Mouse (Mus musculus): Measurements from ENCODE around the gene Adprhl2.

Adprhl2 gene

DNA sequence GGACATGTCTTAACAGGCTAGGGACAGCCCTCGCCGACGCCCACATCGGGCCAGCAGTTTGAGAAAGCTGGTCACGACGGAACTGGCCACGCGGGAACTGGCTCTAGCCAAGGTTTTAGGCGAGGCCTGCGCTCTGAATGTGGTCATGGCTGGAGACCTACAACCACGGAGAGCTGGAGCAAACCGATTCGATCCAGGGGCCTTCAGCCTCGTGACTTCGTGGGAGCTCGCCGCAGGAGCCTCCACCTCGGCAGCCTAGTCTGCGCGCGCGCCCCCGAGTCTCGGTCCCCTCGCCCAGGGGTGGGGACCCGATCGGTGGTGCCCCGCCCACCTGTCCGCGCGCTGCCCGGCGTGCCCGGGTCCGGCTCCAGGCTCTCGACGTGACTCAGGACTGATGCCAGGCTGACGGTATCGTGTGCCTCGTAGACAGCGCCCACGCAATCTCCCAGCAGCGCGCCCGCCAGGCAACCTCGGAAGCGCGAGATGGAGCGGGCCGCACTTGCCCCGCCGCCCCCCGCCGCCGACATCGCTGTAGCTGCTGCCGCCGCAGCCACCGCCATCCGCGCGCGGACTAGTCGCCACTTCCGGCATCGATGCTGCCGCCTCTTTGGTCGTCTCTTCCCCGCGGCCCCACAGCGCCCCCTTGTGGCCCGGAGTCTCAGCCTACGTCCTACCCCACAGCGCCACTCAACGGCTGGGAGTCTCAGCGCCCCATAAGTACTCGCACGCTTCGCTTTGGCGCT lies at the start of gene Adprhl2:
TSS of gene Adprhl2 (minus strand) at position 593 of the 743 bp plus-strand sequence.
- peak; percentile 100 for DNase-seq

DNA sequence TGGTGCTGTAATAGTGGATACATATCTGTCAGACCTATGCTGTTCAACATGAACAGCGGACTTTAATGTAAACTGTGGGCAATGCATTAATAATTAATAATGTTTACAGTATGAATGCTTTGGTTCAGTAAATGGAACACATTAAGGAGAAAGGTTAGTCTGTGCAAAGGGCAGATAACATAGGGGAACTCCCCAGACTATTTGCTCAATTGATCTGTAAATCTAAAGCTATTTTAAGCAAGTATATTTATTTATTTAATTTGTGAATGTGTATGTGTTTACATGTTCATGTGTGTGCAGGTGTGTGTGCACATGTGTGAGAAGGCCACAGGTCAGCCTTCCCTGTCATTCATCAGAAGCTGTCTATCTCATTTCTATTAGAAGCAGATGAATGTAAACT lies 38.6 kb upstream of the Adprhl2 start:
- DNase-seq = no peak

DNA sequence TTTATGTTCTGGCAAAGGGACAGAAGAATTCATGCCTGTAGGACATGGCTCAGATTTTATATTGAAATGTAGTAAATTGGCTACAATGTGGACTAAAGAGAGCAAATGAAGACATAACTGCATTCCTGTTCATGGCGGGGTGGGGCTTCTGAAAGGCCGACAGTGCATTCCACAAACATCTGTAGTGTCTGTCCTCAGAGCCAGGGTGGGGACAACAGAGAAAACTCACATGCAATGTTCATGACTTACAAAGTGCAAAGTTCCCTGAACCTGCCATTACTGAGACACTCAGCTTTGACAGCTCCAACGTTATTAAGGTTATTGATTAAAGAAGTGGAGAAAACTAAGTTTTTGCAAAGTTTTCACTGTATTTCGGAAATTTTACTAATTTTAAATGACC lies 21.9 kb upstream of the Adprhl2 start:
- no peak for DNase-seq

DNA sequence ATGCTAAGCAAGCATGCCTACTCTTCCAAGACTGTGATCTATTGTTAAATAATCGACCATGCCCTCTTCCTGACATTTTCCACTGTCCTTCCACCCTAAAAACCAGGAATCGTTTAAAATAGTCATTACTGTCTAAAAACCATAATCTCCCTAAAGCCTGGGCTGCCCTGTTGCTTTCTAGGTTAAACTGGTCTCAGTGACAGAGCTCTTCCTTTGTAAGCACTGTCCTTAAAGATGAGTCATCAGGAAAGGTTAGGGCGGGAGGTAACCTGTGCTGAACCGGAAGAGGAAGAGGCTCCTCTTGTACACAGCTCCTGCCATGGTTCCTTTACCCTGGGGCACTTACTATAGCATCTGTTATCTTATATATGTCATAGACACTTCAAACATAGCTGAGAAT lies 18.0 kb upstream of the Adprhl2 start:
- no peak for DNase-seq

DNA sequence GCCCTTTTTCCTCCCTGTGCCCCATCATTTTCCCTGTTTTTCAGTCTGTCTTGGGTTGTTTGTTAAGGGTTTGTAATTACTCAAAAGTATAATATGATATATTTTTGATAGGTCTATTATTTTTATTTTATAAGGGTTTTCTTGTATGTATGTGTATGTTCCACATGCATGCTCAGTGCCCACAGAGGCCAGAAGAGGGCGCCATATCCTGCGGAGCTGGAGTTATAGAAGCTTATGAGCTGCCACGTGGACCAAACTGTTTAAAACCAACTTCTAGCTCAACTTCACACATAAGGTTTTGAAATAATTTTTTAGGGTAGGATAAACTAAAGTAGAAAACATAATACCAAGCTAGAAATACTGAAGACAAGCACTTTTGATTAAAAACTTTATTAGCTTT lies 10.9 kb upstream of the Adprhl2 start:
- peak; percentile 56 to 61 for DNase-seq

DNA sequence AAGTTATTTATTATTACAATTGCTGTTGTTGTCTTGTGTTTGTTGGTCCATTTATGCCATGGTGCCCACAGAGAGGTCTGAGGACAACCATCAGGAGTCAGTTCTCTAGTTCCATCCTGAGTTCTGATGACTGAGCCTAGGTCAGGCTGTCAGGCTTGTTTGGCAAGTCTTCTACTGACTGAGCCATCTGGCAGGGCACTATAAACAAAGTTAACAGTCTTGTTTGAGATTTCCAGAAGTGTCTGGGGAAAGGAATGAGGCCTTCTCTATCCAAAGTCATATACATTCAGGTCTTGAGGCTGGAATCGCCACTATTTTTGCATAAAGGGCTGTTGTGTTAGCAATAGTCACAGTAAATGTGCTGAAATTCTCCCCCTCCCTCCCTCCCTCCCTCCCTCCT lies 10.2 kb upstream of the Adprhl2 start:
- DNase-seq = no peak

DNA sequence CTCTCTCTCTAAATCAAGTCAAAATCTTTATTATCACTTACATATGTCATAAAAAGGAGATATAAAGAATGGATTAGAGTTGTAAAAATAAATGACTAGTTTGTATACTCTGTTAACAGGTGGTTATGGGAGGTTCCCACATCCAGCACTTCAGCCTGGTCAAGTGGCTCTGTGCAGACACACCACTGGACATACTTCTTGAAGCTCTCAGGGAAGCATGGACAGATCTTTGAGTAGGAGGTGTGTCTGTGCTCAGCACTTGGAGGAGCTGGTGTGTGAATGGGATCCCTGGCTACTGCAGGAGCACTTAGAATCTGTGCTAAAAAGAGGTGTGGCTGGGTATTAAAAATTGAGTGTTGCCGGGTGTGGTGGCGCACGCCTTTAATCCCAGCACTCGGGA lies 8.8 kb upstream of the Adprhl2 start:
- DNase-seq = no peak

DNA sequence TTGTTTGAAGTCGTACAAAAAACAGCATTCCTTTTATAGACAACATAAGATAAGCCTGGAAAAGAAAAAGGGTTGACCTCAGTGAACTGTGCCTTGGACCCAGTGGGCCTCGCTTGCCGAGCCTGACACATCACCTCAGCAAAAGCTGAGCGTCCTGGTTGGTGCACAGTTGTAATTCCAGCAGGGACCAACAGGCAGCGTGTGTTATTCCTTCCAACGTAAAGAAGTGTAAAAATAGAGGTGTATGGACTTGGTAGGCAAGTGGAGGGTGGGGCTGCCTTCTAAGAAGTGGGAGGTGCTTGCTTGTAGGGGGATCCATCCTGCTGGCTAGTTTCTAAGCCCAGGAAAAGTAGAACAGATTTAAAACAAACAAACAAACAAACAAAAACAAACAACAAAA lies 4.5 kb upstream of the Adprhl2 start:
- DNase-seq = no peak

DNA sequence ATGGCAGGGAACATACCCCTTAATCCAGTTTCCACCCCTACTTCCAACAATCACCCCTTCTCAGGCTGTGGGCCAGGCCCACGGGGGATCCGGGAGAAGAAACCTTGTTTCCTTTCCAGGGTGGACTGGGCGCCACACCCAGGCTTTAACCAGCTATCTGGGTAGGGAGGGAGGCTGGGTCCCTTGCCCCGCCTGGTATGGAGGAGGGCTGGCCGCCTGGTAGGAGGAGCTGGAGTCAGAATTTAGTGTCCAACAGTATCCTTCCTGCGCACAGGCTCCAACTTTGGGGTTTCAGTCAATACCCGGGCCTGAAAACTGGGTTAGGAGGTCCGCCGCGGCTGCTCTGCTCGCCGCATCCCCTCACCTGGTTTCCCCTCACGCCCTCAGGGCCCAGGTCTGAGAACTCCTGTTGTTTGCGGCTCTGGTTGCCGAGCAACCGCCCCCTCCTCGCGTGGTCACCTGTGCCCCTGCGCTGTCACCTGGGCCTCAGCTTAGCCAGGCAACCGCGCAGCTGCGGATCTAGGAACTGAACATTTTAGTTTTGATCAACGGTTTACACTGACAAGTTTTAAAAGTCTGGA lies 3.9 kb upstream of the Adprhl2 start, which contains the start of gene Tekt2:
TSS of gene Tekt2 (minus strand) at position 408 of the 581 bp plus-strand sequence.
- peak in 1 of 2 experiments; percentile 58 for DNase-seq

DNA sequence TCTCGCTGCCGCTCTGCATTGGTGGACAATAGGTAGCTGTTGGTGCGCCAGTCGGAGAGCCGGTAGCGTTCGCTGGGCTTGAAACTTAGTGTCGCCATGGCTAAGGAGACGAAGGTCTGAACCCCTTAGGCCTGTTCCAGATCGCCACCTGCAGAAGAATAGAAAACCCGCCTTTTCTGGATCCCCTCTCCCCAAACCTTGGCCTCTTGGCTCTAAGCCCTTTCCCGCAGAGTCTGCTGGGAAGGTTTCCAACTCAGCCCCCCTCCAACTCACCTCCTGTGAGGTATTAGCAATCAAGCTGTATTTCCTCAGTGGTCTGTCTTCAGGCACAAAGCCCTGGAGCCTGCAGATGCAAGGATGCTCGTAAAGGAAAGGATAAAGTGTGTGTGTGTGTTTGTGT lies 3.4 kb upstream of the Adprhl2 start:
- no peak for DNase-seq

DNA sequence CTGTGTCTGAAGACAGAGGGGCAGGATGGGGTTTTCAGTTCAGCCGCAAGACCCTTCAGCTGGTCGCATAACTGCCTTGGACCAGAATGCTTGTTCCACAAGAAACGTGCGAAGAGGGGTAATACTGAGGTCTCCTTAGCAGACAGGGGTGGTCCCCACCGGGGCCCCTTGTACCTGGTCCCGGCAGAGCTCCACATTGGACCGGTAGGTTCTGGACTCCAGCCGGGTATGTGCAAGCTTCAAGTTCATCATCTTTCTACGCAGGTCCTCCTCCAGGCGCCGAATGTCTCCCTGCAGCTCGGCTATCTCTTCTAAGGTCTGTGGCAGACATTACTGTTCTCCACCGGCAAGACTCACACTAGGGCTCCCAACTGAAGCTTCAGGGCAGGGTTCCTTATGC lies 1.1 kb upstream of the Adprhl2 start:
- DNase-seq = no peak

DNA sequence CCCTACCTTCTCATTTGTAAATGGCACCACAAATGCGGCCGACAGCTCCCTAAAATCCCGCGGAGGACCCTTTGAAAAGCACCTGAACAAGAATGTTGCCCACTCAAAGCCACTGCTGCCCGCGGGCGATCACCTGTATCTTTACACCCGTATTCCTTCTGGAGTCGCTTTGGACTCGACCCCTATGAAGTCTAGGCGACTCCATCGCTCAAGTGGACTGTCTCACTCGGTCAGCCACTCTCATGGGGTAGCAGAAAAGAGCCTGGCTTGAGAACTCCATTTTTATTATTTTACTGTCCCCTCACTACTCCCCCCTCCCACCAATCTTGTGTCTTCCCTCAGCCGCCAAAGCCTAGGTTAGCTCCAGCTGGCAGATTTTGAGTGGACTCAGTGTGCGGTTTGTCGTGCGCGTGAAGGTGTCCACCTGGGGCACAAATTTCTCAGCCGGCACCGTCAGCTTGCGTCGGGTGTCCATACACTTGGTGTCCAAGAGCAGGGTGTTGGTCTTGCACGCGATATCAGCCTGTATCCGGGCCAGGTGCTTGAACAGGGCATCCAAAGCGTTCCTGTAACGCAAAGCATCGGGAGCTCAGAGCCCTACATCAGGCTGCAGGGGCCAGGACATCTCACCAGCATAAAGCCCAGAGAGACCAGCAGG lies 480 bp upstream of the Adprhl2 start:
- no peak for DNase-seq

DNA sequence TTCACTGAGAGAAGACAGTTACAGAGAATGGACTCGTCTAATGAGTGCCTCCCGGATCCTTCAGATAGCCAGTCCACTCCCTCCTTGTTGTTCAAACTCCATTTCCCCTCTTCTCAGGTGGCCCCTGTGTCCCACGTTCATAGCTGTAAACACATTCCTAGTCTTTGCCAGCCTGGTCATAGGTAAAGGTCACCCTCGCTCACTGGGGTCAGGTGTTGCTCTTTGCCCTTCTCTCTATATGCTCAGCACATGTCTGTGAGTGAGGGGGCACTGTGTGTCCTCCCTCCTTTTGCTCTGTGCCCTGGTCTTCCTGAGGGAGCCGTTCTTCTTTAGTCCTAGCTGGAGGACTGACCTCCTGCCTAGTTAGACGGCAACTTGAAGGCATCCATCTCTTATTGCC lies 1.7 kb downstream of the Adprhl2 start:
- no peak for DNase-seq

DNA sequence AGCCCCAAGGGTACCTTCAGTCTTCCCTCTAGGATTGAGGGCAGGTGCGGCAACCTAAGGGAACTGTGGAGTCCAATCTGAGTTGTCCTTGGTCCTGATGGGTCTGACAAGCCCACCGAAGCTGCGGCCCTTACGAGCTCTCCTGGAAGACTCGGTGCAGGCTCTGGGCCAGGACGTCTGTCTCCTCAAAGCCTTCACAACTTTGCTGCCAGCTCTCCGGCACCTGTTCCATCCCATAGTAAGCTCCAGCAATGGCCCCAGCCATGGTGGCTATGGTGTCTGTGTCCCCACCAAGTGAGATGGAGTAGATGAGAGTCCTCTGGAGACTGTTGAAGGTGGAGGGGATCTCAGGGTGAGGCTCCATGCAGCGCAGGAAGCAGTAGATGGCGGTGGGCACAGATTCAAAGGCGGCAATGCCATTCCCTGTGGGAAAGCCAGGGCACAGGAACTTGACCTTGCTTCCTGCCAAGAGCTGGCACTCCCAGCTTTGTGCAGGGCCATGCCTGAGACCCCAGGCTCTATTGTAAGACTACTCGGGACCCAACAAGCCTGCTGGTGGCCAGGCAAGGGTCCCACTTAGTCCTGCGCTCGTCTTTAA lies 5.0 kb downstream of the Adprhl2 start:
- no peak for DNase-seq

DNA sequence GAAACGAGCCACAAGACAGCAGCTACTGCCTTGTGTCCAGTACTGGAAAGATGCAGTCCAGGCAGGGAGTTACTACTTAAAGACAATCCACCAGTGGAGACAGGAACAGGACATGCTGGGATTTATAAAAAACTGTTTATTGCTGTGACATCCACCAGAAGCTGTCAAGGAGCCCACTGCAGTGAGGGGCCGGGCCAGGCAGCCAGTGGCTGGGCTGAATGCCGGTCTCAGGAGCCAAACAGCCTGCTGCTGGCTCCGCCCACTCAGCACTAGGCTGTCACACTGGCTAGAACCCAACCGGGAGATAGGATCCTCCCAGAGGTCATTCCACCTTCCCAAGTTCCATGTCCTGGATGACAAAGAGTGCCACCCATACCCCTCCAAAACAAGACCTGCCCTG lies 5.6 kb downstream of the Adprhl2 start:
- DNase-seq = peak in 1 of 2 experiments; percentile 65

DNA sequence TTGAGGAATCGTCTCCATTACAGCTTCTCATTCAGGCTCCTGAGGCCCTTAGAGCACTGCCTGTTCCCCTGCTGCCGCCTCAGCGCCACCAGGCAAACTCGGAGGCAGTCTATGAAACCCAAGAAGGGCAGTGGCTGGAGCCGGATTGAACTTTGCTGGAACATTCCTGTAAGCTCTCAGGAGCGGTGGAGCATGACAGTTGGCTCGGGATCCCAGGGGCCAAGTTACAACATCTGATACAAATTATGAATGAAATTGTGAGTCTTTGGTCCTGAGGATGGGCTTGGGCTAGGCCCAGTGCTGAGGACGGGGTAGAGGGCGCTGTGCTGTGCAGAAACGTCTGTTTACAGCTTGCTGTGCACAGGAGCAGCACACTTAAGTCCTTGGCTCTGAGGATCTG lies 7.1 kb downstream of the Adprhl2 start:
- DNase-seq = peak; percentile 64 to 79

DNA sequence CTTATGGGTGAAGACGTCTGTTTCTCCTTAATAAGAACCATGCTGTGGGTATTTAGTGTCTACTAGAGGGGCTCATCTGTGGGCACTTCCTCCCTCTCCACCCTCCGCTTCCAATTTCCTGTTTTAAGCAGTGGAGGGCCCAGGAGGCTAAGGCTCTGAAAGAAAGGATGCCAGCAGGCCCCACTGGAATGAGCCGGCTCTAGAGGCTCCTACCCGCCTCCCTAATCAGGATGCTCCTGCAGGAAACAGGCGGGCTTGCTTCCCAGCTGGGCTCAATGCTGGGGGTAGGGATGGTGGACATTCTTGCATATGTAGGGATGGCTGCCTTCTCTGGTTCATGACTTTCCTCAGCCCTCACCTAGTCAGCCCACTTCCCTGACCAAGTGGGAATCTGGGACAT lies 8.3 kb downstream of the Adprhl2 start:
- DNase-seq = no peak

DNA sequence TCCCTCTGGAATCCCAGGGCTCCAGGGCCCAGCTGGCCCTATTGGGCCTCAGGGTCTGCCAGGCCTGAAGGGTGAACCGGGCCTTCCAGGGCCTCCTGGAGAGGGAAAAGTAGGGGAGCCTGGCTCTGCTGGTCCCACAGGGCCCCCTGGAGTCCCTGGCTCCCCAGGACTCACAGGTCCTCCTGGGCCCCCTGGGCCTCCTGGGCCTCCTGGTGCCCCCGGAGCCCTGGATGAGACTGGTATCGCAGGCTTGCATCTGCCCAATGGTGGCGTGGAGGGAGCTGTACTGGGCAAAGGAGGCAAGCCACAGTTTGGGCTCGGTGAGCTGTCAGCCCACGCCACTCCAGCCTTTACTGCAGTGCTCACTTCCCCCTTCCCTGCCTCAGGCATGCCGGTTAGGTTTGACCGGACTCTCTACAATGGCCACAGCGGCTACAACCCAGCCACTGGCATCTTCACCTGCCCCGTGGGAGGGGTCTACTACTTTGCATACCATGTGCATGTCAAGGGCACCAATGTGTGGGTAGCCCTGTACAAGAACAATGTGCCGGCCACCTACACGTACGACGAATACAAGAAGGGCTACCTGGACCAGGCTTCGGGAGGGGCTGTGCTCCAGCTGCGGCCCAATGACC lies 9.8 kb downstream of the Adprhl2 start:
- DNase-seq = no peak

DNA sequence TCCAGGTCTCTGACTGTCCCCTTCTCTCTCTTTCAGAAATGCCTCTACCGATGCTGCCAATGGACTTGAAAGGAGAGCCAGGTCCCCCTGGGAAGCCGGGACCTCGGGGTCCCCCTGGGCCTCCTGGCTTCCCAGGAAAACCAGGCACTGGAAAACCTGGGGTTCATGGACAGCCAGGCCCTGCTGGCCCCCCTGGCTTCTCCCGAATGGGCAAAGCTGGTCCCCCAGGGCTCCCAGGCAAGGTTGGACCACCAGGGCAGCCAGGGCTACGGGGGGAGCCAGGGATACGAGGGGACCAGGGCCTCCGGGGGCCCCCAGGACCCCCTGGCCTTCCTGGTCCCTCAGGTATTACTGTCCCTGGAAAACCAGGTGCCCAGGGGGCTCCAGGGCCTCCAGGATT lies 11.2 kb downstream of the Adprhl2 start:
- no peak for DNase-seq

DNA sequence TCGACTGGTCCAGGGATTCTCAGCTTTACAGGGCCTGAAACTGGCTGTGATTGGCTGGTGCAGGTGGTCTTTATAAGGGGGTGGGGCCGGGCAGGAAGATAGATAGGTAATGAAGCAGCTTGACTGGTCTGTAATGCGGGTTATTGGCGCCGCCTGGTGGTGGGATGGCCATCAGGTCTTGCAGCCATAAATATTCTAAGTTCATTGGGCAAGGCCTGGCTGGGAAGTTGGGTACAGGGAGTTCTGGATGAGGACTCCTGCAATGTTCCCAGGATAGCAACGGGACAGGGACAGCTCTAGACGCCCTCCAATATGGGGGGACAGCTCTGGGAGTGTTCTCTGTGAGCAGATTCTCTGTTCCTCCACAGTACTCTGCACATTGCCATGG lies 11.6 kb downstream of the Adprhl2 start:
- DNase-seq = peak; percentile 94

DNA sequence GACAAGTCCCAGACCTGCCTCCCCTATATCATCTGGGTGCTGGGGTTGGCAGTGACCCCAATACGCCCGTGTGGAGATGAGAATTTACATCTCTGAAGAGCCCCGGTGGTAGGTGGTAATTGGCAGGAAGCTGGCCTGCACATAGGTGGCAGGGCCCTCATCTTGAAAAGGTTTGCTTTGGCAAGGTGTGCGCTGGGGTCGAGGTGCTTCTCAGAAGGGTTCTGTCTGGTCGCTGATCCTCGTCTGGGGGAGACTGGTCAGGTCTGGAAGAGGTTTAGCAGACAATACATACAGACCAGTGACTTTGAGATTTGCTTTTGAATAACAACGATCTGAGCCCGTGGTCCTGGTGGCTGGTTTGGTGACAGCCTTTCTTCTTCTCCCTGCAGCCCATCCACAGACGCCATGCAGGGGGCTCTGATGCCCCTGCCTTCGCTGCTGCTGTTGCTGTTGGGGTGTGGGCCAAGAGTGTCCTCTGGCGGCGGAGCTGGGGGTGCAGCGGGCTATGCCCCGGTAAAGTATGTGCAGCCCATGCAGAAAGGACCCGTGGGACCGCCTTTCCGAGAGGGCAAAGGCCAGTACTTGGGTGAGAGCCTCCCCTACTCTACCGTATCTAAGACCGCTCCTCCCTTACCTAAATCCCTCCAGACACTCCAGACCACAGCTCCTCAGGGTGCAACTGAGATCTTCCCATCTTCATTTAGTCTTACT lies 12.1 kb downstream of the Adprhl2 start:
- DNase-seq = peak; percentile 59 to 70

DNA sequence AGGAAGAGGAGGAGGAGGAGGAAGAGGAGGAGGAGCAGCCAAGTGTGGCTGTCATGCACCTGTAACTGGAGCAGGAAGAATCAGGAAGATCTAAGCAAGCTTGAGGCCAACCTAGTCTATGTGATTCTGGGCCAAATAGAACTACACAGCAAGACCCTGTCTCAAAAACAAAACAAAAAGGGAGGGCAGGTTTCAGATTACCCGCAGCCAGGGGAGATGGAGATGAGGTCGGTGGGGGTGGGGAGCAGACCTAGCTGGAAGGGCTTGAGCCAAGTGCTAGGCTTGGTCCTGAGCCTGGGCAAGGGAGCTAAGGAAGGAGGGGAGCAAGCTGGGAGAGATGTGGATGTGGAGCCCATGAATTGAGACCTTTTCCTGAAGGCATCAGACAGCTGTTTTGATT lies 14.7 kb downstream of the Adprhl2 start:
- DNase-seq = no peak

DNA sequence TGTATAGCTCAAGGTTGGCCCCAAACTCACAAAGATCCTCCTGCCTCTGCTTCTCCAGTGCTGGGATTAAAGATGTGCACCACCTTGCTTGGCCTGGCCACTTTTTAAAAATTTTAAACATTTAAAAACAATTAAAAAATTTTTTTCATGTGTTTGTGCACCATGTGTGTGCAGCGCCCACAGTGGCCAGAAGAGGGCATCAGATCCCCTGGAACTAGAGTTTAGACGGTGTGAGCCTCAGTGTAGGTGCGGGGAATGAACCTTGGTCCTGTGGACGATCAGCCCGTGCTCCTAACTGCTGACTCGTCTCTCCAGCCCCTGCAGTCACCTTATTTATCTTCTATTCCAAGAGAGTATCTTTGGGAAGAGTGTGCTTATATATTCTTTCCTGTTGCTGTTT lies 15.4 kb downstream of the Adprhl2 start:
- no peak for DNase-seq
